Mouse (Mus musculus): Measurements from ENCODE around the gene Rbbp8nl.
"Not testable (repeated sequence)": the region's sequence is repeated elsewhere in the genome, so short reads cannot be mapped to it uniquely, and the experiment has no call there.

Gene Rbbp8nl

DNA sequence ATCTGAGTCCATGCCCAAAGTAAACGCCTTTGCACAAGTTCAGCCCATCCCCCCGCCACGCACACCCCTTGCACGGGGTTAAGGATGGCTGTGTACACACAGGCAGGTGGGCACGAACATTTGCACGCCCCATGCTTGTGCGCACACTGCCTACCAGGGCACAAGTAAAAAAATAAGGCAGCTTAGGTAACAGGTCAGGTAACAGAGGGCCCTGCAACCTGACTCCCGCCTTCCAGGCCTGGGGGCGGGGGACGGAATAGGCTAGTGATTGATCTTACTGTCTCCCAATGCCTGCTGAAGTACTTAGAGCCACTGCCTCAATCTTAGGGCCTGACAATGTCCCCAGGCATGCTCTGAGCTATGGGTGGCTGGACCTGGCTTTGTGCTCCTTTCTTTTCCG lies 713 bp downstream of the Rbbp8nl start:
- no peak for DNase-seq (ENCODE audit: low read depth, low spot score)

DNA sequence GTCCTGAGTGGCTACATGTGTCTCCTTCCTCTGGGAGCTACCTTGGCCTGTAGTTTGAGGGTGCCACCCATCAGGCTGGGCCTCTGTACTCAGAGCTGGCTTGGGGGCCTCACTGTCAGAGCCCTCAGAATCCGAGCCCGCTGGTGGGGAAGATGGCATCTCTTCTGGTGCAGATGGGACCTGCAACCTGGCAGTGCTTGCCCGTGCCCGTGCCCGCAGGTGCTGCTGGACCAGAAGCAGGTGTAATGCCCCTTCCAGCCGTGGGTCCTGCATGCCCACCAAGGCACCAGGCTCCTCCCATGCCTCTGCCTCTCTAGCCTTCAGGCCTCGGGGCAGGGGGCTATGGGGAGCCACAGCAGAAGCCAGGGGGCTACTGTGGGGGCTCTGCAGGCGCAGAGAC lies 10.4 kb downstream of the Rbbp8nl start:
- no peak for DNase-seq (ENCODE audit: low read depth, low spot score)

- DNase-seq (ENCODE audit: low read depth, low spot score) = no peak
These were observed 11.8 kb downstream of the Rbbp8nl start for GRCm38 (mm10) chr2:180277773-180278320.

DNA sequence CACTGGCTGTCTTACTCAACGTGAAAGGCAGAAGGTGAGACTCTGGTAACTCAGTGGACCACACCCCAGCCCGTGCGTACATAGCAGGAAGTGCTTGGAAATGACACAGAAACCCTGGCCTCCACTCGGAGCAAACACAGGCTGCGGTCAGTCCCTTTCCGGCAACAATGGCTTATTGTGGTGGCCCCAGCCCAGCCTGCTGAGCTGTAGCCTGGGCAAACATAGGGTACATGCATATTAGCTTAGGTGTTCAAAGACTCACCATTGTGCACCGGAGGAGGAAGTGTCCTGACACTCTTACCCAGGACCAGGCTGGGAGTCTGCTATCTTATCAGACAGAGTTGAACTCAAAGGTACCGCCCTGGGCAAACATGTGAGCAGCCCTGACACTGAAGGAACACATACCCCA lies 12.8 kb downstream of the Rbbp8nl start:
- DNase-seq (ENCODE audit: low read depth, low spot score) = no peak

DNA sequence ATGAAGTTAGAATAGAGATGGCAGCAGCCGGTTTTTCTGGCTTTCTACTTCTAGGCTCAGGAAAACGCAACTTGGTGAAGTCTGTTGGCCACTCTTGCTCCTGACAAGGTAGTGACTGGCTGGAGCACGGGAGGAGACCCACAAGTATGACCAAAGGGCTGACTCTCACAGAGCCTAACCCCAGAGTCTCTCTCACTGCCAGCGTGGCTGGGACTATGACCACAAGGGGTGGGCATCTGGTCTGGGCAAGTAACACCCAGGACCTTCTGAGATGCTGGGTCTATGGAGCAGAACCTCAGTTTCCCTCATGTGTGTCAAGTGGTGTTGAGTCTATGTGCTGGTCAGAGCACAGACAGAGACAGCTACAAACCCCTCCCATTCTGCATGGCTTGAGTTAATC lies 13.3 kb downstream of the Rbbp8nl start:
- DNase-seq (ENCODE audit: low read depth, low spot score) = no peak

DNA sequence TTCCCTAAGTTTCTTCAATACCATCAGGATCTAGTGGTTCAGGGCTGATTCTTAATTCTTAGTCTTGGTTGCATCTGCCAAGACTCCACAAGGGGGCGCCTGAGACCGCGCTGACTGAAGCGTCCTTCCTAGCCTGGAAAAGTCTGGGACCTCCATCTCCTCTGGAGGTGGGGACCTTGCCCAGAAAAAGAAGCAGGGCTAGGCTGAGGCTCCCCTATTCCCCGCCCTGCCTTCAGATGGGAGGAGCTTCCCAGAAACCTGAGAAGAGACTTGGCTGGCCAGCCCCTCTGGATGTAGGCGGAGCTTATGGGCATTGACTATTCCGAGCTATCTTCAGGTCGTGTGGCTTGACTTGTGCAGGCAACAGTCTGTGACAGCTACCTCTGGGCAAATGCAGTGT lies 13.8 kb downstream of the Rbbp8nl start:
- DNase-seq (ENCODE audit: low read depth, low spot score) = no peak

GRCm38 (mm10) chr2:180274523-180274922 lies 15.2 kb downstream of the Rbbp8nl start:
- DNase-seq (ENCODE audit: low read depth, low spot score) = no peak

DNA sequence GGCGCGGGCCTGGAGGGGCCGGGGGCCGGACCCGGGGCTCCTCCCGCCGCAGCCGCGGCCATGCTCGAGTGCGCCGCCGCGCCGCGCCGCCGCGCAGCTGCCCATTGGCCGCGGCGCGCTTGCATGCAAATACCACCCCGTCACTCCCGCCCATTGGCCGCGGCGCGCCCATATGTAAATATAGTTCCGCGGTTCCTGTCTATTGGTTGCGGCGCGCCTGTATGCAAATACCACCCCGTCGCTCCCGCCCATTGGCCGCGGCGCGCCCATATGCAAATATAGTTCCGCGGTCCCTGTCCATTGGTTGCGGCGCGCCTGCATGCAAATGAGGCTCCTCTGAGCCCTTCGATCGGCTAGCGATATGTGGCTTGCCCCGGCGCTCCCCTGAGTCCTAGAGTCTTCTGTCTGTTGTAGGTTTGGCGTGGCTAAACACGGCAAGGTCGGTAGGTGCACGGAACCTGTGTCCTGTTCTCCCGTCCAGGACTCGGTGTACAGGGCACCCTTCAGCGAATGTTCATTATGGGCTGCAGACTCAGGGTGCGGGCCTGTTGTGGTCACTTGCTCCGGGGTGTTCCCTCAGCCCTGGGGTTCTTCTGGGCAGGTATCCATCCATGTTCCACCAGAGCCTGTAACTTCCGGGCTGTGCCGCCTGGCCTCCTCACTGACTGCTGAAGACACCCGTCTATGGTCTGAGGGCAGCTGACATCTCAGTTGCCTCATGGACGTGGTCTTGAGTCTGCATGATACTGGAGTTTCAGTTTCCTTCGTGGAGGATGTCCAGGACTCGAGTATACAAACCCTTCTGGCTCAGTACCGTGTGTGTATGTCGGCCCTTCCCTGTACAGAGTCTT lies 16.1 kb downstream of the Rbbp8nl start, which contains the start of gene Cables2:
Cables2 (minus strand) TSS at position 103 of the 851 bp plus-strand sequence.
- DNase-seq (ENCODE audit: low read depth, low spot score) = peak; percentile 95

DNA sequence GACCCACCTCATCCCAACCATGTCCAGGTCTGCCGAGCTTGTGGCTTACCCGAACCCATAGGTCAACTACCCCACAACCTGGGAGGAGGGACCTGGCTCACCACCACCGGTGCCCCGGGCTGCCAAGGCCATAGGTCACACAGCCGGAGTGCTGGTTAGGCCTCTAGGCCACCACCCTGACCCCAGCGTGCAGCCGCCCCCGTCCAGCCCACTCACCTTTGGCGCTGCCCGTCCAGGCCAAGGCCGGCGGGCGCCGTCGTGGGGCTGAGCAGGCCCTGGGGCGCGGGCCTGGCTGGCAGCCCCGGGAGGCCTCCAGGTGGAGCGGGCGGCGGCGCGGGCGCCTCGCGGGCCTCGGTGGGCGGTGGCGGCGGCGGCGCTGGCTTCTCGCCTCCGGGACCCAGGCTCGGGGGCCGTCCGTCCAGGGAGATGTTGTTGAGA lies 16.8 kb downstream of the Rbbp8nl start:
- DNase-seq (ENCODE audit: low read depth, low spot score) = no peak

DNA sequence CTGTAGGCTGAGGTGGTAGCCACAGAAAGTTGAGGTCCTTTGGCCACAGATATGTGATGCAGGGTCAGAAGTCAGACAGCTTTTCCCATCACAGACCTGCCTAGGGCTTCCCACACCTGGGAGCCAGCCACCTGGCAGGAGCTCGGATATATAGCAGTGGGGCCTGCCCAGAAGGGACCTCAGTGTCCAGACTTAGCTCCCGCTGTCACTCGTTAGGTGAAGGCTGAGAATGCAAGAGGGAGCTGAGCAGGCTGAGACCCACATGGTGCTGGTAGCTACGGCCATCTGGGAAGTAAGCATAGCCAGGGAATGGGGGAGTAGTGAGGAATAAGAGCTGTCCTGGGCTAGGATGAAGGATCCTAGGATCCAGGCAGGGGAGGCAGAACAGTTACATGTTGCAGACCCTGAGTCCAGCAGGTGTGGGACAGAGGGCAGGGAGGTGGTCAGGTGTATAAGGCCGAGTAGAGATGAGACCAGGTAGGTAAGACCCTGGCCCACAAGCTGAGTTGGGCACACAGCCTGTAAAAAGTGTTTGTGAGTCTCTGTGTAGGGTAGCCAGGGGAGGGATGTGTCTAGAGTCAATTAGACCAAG lies 17.8 kb downstream of the Rbbp8nl start:
- no peak for DNase-seq (ENCODE audit: low read depth, low spot score)

DNA sequence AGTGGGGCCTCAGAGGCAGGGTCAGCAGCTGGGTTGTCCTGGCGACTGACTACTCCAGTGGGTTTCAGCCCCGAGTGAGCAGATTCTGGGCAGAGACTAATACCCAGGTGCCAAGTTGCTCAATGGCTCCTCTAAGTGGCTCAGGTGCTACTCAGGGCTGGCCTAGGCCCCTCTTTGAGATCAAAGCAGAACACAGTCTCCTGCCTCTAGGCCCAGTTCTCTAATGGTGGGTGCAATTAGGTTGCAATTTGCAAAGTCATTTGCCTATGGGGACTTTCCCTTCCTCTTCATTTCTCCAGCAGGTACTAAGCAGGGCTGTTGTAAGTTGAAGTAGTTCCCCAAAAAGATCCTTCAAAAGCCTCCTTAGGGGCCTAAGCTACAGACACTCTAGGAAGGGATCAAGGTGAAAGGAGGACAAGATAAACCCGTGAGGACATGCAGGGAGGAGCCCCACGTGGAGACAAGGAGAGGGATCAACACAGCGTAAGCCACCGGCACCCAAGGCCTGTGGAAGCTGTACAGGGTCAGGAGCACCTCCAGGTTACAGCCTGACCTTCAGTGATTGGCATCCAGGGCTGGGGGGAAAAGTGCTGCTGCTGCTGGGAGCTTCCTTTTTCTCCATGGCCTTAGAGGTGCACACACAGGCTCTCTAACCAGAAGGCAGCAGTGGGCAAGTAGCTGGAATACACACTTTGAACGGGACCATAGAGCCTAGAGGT lies 19.0 kb downstream of the Rbbp8nl start:
- DNase-seq (ENCODE audit: low read depth, low spot score) = no peak

DNA sequence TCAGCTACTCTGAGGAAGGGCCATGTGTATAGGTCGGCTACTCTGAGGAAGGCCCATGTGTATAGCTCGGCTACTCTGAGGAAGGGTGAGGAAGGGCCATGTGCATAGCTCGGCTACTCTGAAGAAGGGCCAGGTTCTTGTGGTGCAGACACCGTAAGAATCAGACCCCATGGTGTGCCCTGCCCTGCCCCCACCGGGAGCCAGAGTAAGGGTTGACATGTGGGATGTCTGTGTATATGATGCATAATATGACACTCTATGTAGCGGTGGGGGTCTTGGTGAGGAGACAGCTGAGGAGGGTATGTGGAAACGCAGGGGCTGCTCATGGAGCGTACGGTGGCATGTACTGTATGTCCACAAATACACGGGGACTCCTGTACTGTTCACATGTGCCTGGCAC lies 20.4 kb downstream of the Rbbp8nl start:
- no peak for DNase-seq (ENCODE audit: low read depth, low spot score)

- DNase-seq (ENCODE audit: low read depth, low spot score) = no peak
These were observed 21.7 kb downstream of the Rbbp8nl start for GRCm38 (mm10) chr2:180267955-180268354.

GRCm38 (mm10) chr2:180262891-180263290 lies 26.8 kb downstream of the Rbbp8nl start:
- DNase-seq (ENCODE audit: low read depth, low spot score) = no peak

GRCm38 (mm10) chr2:180262441-180262840 lies 27.2 kb downstream of the Rbbp8nl start:
- no peak for DNase-seq (ENCODE audit: low read depth, low spot score)

GRCm38 (mm10) chr2:180261901-180262300 lies 27.8 kb downstream of the Rbbp8nl start:
- DNase-seq (ENCODE audit: low read depth, low spot score) = no peak

DNA sequence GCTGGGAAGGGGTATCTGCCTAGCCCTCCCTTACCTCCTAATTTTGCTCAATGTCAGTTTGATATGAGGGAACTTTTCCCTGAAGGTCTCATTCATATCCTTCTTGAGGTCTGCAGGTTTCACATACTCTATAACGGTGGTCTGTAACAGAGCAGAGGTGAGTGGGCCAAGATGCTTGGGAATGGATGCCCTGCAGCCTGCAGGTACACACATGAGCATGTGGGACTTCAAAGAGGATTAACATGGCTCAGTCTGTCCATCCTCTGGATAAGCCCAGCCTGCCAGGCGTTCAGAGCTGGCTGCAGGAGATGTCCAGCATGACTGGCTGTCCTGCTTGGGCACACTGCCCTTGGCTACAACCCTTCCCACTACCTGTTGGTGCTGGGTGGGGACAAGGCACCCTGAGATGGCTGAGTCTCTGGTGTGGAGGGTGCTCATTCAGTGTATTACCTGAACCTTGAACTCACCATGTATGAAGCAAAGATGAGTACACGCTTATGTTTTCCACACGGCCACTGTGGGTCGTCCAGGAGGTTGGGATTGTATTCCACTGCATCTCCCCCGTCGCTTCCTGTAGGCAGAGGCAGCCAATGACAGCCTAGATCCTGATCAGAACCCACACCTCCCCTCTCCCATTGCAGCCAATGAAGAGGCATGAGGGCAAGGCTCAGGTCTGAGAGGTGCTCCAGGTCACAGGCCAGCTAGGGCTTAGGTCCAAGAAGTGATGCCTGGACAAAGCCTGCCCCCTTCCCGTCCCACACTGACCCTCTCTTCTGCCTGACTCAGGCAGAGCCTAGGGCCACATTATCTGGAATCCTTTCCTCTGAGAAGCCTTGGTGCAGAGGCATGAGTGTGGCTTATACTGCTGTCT lies 28.8 kb downstream of the Rbbp8nl start:
- no peak for DNase-seq (ENCODE audit: low read depth, low spot score)

GRCm38 (mm10) chr2:180259826-180260609 lies 29.7 kb downstream of the Rbbp8nl start:
- DNase-seq (ENCODE audit: low read depth, low spot score) = not testable (repeated sequence)

DNA sequence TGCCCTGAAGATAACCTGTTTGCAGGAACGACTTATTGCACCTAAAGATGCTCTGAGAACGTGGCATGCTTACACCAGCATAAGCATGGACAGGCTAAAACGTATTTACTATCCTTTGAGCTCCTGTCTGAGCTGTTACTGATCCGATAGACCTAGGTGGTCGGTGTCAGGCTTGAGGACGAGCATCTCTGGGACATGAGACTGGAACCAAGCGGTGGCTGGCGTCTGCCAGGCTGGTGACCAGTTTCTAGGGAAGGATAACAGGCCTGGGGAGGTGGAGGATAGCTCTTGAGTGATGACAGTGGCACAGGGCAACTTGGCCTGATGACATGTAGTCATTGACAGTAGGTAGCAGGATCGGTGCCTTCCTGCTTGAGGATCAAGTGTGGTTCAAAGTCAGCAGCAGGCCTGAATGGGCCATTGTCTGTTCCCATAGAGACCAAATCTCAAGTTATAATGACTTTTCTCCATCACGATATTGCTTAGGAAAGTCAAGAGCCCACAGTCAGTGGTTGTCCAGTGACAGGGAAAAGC lies 30.7 kb downstream of the Rbbp8nl start:
- not testable (repeated sequence) for DNase-seq (ENCODE audit: low read depth, low spot score)
